Mouse (Mus musculus): ENCODE data around the gene M6pr.

The M6pr gene

DNA sequence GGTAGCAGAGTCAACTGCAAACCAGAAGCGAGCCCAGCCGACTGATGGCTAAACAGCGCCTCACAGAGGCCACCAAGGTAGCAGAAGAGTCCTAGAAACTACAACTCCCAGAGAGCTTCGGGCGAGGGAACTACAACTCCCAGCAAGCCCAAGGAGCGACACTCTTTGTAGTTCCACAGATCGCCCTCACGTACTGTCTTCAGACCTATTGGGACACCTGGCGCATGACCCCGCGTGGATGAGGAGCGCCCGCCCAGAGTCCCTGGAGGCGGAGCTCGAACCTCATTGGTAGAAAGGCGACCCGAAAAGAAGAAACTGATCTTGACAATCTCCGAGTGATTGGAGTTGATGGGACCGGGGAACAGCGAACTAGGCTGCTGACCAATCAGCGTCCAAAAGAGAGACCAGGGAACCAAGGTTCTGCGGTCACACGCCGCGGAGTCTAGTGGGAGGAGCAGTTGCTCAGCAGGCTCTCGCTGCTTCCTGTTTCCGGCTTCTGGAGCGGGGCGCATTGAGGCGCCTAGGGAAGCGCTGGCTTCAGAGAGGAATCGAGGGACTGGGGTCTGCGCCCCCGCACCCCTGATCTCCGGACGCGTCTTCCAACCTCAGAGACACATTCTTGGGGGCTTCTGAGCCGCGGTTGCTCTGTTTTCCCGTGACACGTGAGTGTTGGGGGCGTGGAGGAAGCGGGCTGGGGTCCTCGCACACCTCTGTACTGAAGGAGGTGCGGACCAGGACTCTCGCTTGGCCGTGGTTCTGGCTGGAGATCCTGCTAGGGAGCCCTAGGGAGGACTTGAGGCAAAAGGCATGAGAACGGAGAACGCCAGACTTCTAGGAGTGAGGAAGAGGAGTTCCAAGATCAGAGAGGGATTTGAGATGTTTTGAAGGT is at the start of gene M6pr:
TSS of gene M6pr (plus strand) at position 216 of the 889 bp plus-strand sequence.
- peak; percentile 71 to 82 for DNase-seq (ENCODE audit: low spot score in 2 of 2)

DNA sequence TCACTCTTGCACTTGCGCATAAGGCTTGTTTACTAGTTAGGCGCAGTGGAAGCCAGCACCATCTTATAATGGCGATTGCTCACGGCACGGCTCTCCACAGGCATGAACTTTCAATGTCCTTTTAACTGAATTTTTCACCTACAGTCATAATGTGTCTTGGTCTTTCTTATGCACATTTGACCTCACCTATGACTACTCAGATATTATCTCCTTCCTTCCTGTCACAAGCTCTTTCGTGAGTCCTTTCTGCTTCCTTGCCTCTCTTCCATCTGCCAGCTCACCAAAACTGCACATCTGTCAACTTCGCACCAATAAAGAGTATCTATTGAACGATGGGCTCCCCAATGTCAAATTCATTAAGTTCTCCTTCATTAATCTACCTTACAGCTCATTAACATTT is 46.0 kb upstream of the M6pr start:
- DNase-seq (ENCODE audit: low spot score in 2 of 2) = no peak

DNA sequence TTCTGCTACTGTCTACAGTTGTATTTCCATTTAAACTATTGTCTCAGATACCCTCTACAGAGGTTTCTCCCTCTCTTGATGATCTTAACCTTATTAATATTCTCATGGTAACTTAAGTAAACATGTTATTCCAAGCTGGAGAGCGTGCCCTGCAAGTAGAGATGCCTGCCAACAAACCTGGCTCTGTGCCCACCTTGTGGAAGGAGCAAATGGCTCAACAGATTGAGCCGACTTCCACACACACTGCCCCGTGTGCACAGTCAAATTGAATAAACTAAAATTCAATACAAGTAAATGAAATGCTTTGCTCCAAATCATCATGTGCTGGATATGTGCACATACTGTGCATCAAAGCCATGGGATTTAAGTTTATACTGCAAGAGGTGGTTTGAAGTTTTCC is 40.0 kb upstream of the M6pr start:
- no peak for DNase-seq (ENCODE audit: low spot score in 2 of 2)

DNA sequence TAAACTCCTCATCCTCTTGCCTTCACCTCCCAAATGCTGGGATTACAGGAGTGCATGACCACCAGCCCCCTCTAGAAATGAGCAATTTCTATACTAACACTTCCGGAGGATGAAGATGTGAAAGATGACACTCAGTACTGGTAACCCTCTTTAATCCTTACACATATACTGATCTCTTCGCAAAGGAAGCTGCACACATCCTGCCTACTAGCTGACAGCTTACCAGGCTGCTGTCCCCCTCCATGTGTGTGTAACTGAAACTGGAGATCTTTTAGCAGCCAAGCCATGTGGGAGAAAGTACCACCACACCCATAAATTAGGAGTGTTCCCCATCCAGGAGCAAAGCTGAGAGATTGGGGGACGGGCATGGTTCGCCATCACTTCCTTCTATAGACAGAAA is 39.4 kb upstream of the M6pr start:
- DNase-seq (ENCODE audit: low spot score in 2 of 2) = no peak

DNA sequence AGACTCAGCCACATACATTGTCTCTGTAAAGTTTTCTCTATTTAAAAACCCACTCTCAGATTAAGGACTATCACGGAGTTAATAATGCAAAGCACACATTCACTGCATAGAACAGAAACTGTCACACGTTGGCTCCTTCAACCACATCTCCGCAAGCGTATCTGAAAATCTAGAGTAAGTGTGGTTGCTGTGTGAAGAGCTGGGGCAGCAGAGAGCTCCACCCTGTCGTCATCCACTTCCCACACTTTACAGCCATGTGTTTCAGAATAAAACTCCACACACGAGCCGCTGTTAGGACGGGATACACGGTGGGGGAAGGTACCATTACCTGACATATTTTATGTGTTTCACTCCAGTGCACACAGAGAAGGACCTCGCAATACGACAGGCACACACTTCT is 38.4 kb upstream of the M6pr start:
- DNase-seq (ENCODE audit: low spot score in 2 of 2) = no peak

DNA sequence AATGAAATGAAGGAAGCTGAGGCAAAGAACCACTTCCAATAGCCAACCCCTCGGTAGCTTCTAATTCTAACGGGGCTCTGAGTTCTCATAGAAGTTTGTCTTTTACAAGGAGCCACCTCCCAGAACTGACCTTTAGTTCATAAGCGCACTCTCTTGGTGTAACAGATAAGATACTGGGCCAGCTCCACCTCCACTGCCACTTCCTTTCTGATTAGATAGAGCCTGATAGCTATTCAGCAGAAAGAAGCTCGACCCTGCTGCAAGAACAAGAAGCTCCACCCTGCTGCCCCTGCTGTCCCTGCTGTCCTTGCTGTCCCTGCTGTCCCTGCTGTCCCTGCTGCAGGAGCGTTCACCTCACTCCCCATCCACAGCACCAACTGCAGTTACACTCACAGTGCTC is 34.0 kb upstream of the M6pr start:
- no peak for DNase-seq (ENCODE audit: low spot score in 2 of 2)

DNA sequence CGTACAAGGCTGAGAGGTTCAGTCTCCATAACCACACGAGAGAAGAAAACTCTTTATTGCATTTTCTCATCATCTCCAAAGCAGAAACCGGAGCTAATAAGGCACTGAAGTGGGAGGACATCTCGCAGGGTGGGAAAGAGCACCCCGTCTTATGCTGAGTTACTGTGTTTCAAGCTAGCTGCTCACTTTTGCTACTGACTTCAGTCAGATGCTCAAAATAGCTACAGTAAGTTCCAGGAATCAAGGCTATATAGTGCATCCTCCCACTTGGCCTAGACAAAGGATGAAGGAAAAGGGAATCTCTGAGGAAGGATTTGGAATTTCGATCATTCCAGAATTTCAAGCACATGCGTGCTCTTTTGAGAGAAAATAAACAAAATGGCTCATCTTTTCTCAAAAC is 32.0 kb upstream of the M6pr start:
- DNase-seq (ENCODE audit: low spot score in 2 of 2) = no peak

DNA sequence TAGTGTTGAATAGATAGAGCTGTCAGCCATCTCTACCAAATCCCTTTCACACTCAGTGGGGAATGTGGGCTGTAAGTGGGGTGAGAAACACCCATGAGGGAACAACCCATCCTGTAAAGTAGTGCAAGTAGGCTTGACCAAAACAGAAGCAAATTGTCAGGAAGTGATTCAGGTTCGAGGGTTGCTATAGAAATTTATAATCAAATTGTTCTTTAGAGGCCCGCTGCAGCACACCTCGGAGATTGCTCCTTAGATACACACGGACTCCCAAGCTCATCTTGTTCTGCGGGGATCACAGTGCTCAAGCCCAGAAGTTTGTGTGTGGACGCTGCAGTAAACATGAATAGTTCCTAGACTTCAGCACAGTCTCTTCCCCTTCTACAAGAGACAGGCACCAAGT is 25.7 kb upstream of the M6pr start, which contains the start of gene Klrg1:
TSS of gene Klrg1 (minus strand) at position 101 of the 400 bp plus-strand sequence.
- no peak for DNase-seq (ENCODE audit: low spot score in 2 of 2)

DNA sequence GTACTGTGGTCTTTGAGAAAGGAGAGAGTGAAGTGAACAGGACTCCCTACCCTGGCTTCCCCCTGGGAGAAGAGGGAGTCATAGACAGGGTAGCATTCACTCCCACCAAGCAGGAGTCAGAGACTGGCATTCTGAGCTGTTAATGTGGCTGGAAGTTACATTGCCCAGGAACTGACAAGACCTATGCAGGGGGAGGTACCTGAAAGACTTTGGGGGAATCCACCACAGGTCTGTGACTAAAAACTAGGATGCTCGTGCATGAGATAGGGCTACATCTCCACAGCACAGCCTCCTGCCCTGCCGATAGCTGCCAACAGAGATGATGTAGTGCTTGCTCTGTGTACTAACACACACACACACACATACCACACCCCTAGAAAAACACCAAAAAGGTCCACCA is 25.1 kb upstream of the M6pr start:
- DNase-seq (ENCODE audit: low spot score in 2 of 2) = no peak

DNA sequence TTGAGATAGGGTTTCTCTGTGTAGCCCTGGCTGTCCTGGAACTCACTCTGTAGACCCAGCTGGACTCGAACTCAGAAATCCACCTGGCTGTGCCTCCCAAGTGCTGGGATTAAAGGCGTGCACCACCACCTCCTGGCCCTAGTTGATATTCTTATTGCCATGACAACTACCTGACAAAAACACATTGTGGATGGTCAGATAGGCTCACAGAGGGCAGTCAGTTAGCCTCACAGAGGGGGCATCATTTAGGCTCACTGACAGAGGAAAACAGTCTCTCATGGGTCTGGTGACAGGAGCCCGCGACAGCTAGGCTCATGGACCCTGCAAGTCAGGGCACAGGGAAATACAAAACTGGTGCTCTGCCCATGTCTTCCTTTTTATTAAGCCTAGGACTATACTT is 24.2 kb upstream of the M6pr start:
- no peak for DNase-seq (ENCODE audit: low spot score in 2 of 2)

DNA sequence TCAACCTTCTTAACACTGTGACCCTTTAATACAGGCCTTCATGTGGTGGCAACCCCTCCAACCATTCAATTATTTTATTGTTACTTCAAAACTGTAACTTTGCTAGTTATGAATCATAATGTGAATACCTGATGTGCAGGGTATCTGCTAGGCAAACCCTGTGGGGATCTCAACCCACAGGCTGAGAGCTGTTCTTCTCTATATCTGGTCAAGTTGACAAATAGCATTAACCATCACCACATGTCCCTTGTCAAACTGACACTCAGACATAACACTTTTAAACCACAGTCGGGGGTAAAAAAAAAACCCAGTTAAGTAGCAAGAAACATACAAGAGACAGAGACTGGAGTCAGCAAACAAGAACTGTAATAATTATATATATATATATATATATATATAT is 23.7 kb upstream of the M6pr start:
- DNase-seq (ENCODE audit: low spot score in 2 of 2) = no peak

DNA sequence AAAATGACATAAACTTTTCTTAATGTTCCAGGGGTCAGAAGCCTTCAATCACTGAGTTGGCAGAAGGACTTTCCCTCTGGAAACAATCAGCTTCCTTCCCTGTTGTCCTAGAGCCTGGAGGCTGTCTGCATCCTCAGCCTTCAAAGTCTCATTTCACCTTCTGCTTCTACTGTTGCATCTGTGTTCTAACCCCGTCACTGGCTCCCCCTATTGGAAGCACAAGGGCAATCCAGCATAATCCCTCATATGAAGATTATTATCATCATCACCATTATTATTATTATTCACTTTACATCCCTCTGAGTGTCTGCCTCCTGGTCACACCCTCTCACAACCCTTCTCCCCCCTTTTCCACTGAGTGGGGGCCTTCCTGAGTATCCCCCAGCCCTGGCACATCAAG is 20.3 kb upstream of the M6pr start:
- DNase-seq (ENCODE audit: low spot score in 2 of 2) = no peak

DNA sequence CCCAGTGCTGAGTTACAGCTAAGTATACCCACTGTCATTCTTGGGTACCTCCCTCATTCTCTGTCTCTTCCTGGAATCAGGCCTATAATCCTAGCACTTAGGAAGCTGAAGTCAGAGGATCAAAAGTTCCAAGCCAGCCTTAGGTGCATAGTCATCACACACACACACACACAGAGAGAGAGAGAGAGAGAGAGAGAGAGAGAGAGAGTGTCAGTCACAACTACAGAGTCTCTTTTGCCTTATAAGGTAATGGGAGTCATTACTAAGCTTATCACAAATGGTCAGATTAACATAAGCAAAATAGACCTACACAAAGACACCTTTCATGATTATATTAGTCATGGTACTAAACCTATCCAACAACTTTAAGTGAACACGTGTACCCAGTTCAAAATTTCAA is 19.2 kb upstream of the M6pr start:
- no peak for DNase-seq (ENCODE audit: low spot score in 2 of 2)

DNA sequence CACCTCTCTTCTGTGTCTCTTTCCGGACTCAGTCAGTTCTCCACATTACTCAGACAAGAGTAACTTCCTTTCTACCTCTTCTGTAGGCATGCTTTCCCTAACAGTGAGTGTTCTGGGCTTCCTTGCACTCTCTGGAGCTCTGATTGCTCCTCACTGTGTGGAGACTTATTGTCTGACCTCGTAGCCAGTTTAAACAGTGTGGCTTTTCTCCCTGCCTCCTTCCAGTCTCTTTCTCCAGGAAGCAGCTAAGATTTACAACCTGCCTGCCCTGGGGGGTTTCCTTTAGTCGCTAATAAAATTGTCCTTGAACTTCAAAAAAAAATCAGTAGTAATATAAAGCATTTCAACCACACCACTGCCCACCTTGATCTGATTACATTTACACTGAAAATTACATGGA is 18.3 kb upstream of the M6pr start:
- DNase-seq (ENCODE audit: low spot score in 2 of 2) = no peak

DNA sequence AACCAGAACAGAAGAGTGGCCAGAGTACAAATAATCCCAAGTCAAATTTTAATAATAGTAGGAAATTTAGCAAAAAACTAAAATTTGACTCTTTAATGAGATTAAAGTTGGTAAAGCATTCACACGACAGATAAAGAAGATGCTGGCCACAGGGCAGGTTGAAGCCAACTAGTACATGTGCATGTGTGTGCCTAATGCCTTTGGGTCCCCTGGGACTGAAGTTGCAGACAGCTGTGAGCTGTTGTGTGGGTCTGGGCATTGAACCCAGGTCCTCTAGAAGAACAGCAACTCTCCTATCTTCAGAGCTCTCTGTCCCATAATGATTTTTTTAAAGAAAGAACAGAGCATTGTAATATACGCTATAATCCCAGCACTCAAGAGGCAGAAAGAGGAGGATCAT is 17.3 kb upstream of the M6pr start:
- no peak for DNase-seq (ENCODE audit: low spot score in 2 of 2)

DNA sequence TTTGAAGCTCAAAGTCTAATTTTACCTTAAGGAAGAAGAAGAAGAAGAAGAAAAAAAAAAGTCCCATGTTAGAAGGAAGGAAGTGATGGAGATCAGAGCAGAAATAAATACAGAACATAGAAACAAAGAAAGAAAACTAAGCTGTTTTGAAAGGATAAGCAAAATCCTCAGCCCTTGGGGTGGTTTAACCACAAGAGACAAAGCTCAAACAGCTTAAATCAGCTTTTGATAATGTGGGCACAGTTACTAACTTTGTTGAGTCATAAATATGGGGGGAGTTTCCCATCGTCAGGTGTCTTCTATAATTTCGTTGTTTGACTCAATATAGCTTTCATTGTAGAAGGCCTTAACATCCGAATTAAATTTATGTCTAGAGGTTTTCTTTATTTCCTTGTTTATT is 16.8 kb upstream of the M6pr start:
- DNase-seq (ENCODE audit: low spot score in 2 of 2) = no peak

DNA sequence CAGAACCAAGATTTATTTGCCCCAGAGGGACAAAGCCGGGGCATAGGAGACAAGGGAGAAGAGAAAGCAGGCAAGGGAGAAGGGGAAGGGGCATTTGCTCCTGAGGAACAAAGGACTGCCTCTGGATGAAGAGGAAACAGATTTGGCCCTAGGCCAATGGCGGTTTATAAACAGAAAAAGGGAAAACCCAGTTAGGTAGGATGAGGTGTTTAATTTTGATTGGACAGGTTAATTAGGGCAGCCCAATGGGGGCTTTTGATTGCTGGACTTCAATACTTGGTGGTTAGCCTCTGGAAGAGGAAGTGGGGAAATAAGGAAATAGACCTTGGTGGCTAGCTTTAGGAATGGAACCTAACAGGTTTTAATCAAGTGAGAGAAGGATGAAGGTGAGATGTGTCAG is 16.3 kb upstream of the M6pr start:
- DNase-seq (ENCODE audit: low spot score in 2 of 2) = no peak

DNA sequence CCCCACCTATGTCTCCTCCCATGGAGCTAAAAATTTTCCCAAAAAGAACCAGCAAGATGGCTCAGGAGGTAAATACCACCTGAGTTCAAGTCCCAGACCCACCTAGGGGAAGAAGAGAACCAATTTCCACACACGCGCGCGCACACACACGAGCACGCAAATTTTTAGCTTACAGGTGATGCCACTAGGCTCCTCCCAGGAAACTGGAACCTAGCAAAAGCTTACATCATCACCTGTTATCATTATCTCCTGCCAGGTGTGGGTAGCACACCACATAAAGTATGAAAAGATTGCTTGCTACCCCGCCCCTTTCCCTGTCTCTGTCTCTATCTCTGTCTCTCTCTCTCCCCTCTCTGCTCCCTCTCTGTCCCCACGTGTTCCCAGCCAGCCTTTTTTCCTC is 15.4 kb upstream of the M6pr start:
- DNase-seq (ENCODE audit: low spot score in 2 of 2) = no peak

DNA sequence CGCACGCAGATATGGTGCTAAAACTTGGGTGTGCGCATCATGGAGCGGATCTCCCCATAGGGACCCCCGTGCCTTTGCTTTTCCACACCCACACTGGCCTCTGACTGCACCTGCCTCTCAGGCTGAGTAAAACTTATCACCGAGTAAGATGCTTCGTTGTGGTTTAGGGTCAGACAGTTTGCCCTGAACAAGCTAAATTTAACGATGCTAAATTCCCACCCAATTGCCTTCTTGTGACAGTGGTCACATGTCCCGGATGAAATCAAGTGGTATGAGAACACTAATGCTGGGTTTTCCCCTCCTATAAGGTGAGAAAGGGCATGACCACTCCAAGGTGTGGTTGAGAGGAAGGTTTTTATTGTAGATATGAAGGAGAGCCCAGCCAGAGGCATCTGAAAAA is 14.7 kb upstream of the M6pr start:
- no peak for DNase-seq (ENCODE audit: low spot score in 2 of 2)

DNA sequence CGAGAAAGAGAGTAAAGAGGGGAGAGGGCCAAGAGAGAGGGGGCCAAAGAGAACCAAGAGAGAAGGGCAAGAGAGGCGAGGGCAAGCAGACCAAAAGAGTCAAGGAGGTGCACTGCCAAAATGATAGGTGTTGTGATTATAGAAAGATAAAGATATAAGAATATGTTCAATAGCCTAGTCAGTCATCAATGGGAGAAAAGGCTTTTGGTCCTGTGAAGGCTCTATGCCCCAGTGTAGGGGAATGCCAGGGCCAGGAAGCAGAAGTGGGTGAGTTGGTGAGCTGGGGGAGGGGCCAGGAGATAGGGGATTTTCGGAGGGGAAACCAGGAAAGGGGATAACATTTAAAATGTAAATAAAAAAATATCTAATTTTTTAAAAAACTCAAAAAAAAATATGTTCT is 14.2 kb upstream of the M6pr start:
- DNase-seq (ENCODE audit: low spot score in 2 of 2) = no peak

DNA sequence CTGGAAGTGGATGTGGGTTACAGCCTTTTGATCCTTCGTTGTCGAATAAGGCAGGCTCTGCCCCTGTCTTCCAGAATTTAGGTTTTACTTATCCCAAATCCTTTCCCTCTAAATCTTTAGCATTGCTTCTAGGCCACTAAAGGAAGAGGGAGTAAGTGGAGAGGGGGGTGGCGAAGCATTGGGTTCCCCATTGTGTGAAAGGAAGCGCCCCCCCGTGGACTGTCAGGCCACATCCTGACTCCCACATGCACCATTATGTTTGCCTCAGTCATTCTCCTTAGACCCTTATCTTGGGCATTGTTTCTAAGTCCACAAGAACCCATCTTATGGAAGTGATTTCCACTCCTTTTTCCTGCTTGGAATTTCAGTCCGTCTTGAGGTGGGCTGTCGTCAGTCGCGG is 13.3 kb upstream of the M6pr start:
- DNase-seq (ENCODE audit: low spot score in 2 of 2) = no peak

DNA sequence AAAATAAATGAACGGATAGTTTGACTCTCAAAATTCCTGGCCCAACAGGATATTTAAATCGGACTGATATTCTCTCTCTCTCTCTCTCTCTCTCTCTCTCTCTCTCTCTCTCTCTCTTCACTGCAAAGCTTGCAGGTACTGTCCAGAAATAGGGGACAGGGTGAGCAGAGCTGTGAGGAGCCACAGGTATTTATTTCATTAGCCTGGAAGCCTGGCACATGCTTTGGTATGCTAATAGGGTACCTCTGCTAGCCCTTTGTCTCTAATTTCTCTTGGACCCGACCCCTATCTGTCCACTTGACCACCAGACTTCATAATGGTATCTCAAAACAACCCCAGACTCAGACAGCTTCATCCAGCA is 11.6 kb upstream of the M6pr start:
- no peak for DNase-seq (ENCODE audit: low spot score in 2 of 2)

DNA sequence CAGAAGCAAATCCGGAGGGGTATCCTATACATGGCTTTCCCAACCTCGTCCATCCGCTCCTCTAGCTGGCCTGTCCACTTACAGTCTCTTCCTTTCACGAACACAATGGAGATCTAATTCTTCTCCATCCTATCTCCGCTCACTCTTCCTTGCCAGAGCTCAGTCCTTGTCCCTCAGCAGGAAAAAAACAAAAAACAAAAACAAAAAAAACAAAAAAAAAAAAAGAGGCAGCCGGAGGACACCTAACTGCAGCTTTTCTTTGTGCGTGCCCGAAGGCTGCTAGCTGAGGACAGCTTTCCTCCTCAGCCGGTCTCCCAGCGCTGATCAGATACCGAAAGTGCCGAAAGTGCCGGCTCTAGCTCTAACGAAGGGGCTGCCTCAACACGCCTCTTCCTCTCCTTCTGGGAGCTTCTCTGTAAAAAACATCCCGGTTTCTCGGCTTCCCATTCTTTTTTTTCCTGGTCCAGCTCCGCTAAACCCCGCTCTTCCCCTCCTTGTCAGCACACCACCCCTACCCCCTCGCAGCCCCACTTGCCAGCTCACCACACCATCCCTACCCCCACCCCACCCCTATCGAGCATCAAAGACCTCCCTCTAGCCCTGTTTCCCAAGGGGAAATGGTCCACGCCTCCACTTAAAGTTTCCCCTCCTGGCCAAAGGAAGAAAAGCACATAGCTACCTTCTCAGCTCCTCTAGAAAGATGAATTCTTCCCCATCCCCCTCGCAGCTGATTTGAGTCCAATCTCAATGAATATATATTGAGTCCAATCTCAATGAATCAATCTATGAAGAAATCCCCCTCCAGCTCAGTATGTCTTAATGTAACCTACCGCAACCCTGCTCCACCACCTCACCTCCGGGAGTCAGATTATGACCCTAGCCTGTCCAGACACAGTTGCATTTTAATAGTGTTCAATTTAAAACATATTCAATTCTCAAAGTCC is 11.0 kb upstream of the M6pr start:
- DNase-seq (ENCODE audit: low spot score in 2 of 2) = no peak

Measured in spleen, postnatal 14 days (tissue).